ENCODE assay signal across 23 mouse cellular contexts in the genomic region with DNA sequence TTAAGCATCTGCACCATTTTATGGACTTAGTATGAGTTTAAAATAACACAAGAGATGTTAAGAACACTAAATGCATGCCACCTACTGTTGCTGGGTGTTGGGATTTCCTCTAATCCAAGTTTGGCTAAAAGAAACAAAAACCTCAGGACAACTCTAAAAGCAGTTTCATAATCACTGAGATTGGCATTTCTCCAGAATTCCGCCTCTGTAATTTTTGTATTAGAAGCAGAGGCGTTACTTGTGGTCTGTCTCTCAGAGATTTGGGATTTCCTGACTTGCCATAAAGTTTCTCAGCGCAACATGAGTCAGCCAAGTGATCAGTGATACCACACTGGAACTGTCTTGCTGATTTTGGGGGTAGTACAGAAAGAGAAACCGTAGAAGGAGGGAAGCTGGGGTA.
A peak's percentile ranks its signal among the peaks of the same experiment; 100 is the strongest.
DNase-seq lines count a peak whose midpoint lies in the region; TF ChIP-seq lines count a peak whose summit lies in the region.
"Had no signal": no experiment of that assay in that cellular context is flagged by ENCODE, and none has a peak within 500 bp of the region (broad histone marks: within the 10 kb centered on the region; RNA-seq: fewer than 3 reads in every experiment).

No protein-coding gene starts in this region.

- TF ChIP-seq POLR2A in kidney, adult 2 months (IDR thresholded peaks at IDR 0.05; ENCODE audit: low read depth, low read length), result no peak
- TF ChIP-seq POLR2A in embryonic fibroblast, embryonic 13.5 days (IDR thresholded peaks at IDR 0.05; ENCODE audit: low read depth, low read length), result no peak
- TF ChIP-seq POLR2A in thymus, adult 2 months (IDR thresholded peaks at IDR 0.05; ENCODE audit: control insufficient read depth, extremely low read depth, insufficient read depth, low read length, poor library complexity), result no peak

- H3K4me3 ChIP-seq in kidney, adult 2 months (ENCODE audit: insufficient read depth, low read depth, low read length), result no peak overlapping the region
- H3K4me3 ChIP-seq in C2C12 (ENCODE audit: insufficient read depth, poor library complexity, severe bottlenecking), result no peak overlapping the region
- no peak overlapping the region for H3K4me3 ChIP-seq in embryonic fibroblast, embryonic 13.5 days (ENCODE audit: insufficient read depth, low read length)
- no peak overlapping the region for H3K4me3 ChIP-seq in thymus, adult 2 months (ENCODE audit: control insufficient read depth, insufficient read depth, low read length)
- H3K4me3 ChIP-seq: embryonic facial prominence, embryonic 15.5 days; gastrocnemius, adult 2 months; heart, embryonic 12.5 days; hindbrain, embryonic 10.5 days; left cerebral cortex, adult 2 months; midbrain, embryonic 13.5 days; stomach, embryonic 15.5 days had no signal

- no peaks in the 10 kb centered on the region for H3K79me2 ChIP-seq in C2C12 (ENCODE audit: control insufficient read depth, insufficient read depth)

- no peak overlapping the region for H3K27ac ChIP-seq in kidney, adult 2 months (ENCODE audit: insufficient read depth, low read depth, low read length)
- peak overlapping the region; percentile 89 for H3K27ac ChIP-seq in embryonic fibroblast, embryonic 13.5 days (ENCODE audit: insufficient read depth, low read length)
- H3K27ac ChIP-seq in thymus, adult 2 months (ENCODE audit: control insufficient read depth, insufficient read depth, low read length), result no peak overlapping the region
- H3K27ac ChIP-seq: embryonic facial prominence, embryonic 15.5 days; gastrocnemius, adult 2 months; hindbrain, embryonic 10.5 days; kidney, postnatal 0 days; left cerebral cortex, adult 2 months; midbrain, embryonic 13.5 days; stomach, embryonic 15.5 days had no signal

- H3K36me3 ChIP-seq in kidney, adult 2 months (ENCODE audit: control insufficient read depth, insufficient read depth, low read length), result no peaks in the 10 kb centered on the region
- H3K36me3 ChIP-seq in C2C12 (ENCODE audit: control insufficient read depth, insufficient read depth), result no peaks in the 10 kb centered on the region
- no peaks in the 10 kb centered on the region for H3K36me3 ChIP-seq in thymus, adult 2 months (ENCODE audit: control insufficient read depth, insufficient read depth, low read length)
- H3K36me3 ChIP-seq: embryonic facial prominence, embryonic 15.5 days; heart, embryonic 12.5 days; hindbrain, embryonic 10.5 days; midbrain, embryonic 13.5 days; stomach, embryonic 15.5 days had no signal

- TF ChIP-seq CTCF in kidney, adult 2 months (conservative IDR thresholded peaks at IDR 0.05; ENCODE audit: insufficient read depth, insufficient read length, low read depth, low read length), result no peak
- TF ChIP-seq CTCF in C2C12 (IDR thresholded peaks at IDR 0.05; ENCODE audit: control insufficient read depth, insufficient read depth, insufficient read length), result no peak
- TF ChIP-seq CTCF in embryonic fibroblast, embryonic 13.5 days (IDR thresholded peaks at IDR 0.05; ENCODE audit: borderline replicate concordance, insufficient read depth, low read length), result no peak
- no peak for TF ChIP-seq CTCF in thymus, adult 2 months (IDR thresholded peaks at IDR 0.05; ENCODE audit: borderline replicate concordance, control insufficient read depth, extremely low read depth, insufficient read depth, low read length, poor library complexity)

- H3K79me3 ChIP-seq in C2C12 (ENCODE audit: low read depth), result no peaks in the 10 kb centered on the region

- DNase-seq in kidney, adult 2 months, result peak; percentile 21
- DNase-seq in kidney, adult 18-20 months, result no peak
- DNase-seq in 3134 (ENCODE audit: extremely low read depth, insufficient read length, low spot score), result peak; percentile 44
- DNase-seq in thymus, adult 2 months, result no peak
- no peak for DNase-seq in embryo, embryonic 9.5 days (ENCODE audit: extremely low spot score)
- DNase-seq in ovary, postnatal 14 days (ENCODE audit: low spot score), result no peak
- DNase-seq: adrenal gland, adult 2 months; cerebellum, adult 18-20 months; cerebellum, postnatal 14 days; forebrain, postnatal 0 days; gastrocnemius, adult 2 months; heart, postnatal 10 days; left cerebral cortex, postnatal 4 days; thymus, postnatal 4 days had no signal

- H3ac ChIP-seq in C2C12 (ENCODE audit: control insufficient read depth, insufficient read length, low read depth), result no peak overlapping the region

- WGBS in kidney, adult 2 months, result 68% methylated on average over 4 of the region's 4 CpGs
- 78% methylated on average over 4 of the region's 4 CpGs for WGBS in thymus, adult 2 months

- no peaks in the 10 kb centered on the region for H3K4me1 ChIP-seq in kidney, adult 2 months (ENCODE audit: control insufficient read depth, insufficient read depth, low read length)
- H3K4me1 ChIP-seq in embryonic fibroblast, embryonic 13.5 days (ENCODE audit: control insufficient read depth, insufficient read depth, low read length), result 0 out of 2 replicates have a peak, but pooled peaks cover 5% of the 10 kb centered on the region
- H3K4me1 ChIP-seq in thymus, adult 2 months (replicated peaks; ENCODE audit: control insufficient read depth, insufficient read depth, low read length), result no peaks in the 10 kb centered on the region
- H3K4me1 ChIP-seq: hindbrain, embryonic 10.5 days; midbrain, embryonic 13.5 days; stomach, embryonic 15.5 days had no signal

- H3K27me3 ChIP-seq in kidney, adult 2 months (replicated peaks; ENCODE audit: control insufficient read depth, insufficient read depth, low read length), result no peaks in the 10 kb centered on the region
- no peaks in the 10 kb centered on the region for H3K27me3 ChIP-seq in C2C12 (ENCODE audit: control insufficient read depth, insufficient read depth, insufficient read length)
- no peaks in the 10 kb centered on the region for H3K27me3 ChIP-seq in thymus, adult 2 months (ENCODE audit: control insufficient read depth, insufficient read depth, low read length)
- H3K27me3 ChIP-seq: embryonic facial prominence, embryonic 15.5 days; heart, embryonic 12.5 days; midbrain, embryonic 13.5 days; stomach, embryonic 15.5 days had no signal

TF ChIP-seq in C2C12, 6 proteins besides CTCF, POLR2A, EP300 and RAD21:
- peak; percentile 17 for TF ChIP-seq CEBPB (IDR thresholded peaks at IDR 0.05; ENCODE audit: low read depth)
- TF ChIP-seq MYOG (IDR thresholded peaks at IDR 0.05; ENCODE audit: control insufficient read depth, extremely low read depth, insufficient read length), result no peak
- no peak for TF ChIP-seq MAX (IDR thresholded peaks at IDR 0.05)
- no peak for TF ChIP-seq USF1 (IDR thresholded peaks at IDR 0.05; ENCODE audit: low read depth)
- no peak for TF ChIP-seq FOSL1 (IDR thresholded peaks at IDR 0.05; ENCODE audit: insufficient read depth, low read length, poor library complexity, severe bottlenecking)

Comparison
In these comparisons a context has a peak if more than half of its experiments do, and no peak if none do; other contexts are left out.
1. DNase-seq: peak in kidney, adult 2 months (single experiment) and 3134 (single experiment); none in kidney, adult 18-20 months (single experiment), thymus, adult 2 months (single experiment), embryo, embryonic 9.5 days (single experiment) and ovary, postnatal 14 days (single experiment).